Mouse (Mus musculus) cerebellum, postnatal 14 days (tissue): Measurements from ENCODE around the gene Aes.
A peak's percentile ranks its signal among the peaks of the same experiment; 100 is the strongest.

Source experiments
- DNase-seq, 2 experiments: peaks; one replicate each; pipeline ENCODE4 v3.0.0; 2021; ENCODE audit warnings: mixed read lengths in 2 of 2

Gene Aes

GRCm38 (mm10) chr10:81559163-81559626, at the start of gene Aes:
TSS of gene Aes (plus strand) at chr10:81559488.
- DNase-seq, result peak; percentile 85 to 89

GRCm38 (mm10) chr10:81510246-81510810, 49.0 kb upstream of the Aes start:
- DNase-seq, result no peak

GRCm38 (mm10) chr10:81513798-81514197, 45.5 kb upstream of the Aes start:
- no peak for DNase-seq

- no peak for DNase-seq
Measured at GRCm38 (mm10) chr10:81517227-81517626, 42.1 kb upstream of the Aes start.

- DNase-seq, result peak; percentile 77 to 89
Measured at GRCm38 (mm10) chr10:81518546-81518945, 40.7 kb upstream of the Aes start.

- DNase-seq, result no peak
Measured at GRCm38 (mm10) chr10:81519227-81519977, 39.9 kb upstream of the Aes start.

- no peak for DNase-seq
Measured at GRCm38 (mm10) chr10:81519978-81520365, 39.3 kb upstream of the Aes start.

- DNase-seq, result no peak
Measured at GRCm38 (mm10) chr10:81523142-81523541, 36.1 kb upstream of the Aes start.

GRCm38 (mm10) chr10:81523570-81523969, 35.7 kb upstream of the Aes start:
- DNase-seq, result no peak

- DNase-seq, result no peak
Measured at GRCm38 (mm10) chr10:81524051-81524605, 35.2 kb upstream of the Aes start, which contains the start of gene Gna15. TSS of gene Gna15 (minus strand) at chr10:81524225.

GRCm38 (mm10) chr10:81525017-81525694, 34.1 kb upstream of the Aes start:
- DNase-seq, result no peak

GRCm38 (mm10) chr10:81526779-81527178, 32.5 kb upstream of the Aes start:
- peak; percentile 73 to 83 for DNase-seq

GRCm38 (mm10) chr10:81534826-81535225, 24.5 kb upstream of the Aes start:
- no peak for DNase-seq

GRCm38 (mm10) chr10:81536734-81537133, 22.6 kb upstream of the Aes start:
- peak; percentile 53 to 78 for DNase-seq

- DNase-seq, result no peak
Measured at GRCm38 (mm10) chr10:81537429-81537828, 21.9 kb upstream of the Aes start.

- DNase-seq, result no peak
Measured at GRCm38 (mm10) chr10:81538321-81539048, 20.8 kb upstream of the Aes start.

GRCm38 (mm10) chr10:81541363-81541762, 17.9 kb upstream of the Aes start:
- DNase-seq, result no peak

GRCm38 (mm10) chr10:81541803-81542202, 17.5 kb upstream of the Aes start:
- no peak for DNase-seq

GRCm38 (mm10) chr10:81542727-81543460, 16.4 kb upstream of the Aes start:
- DNase-seq, result no peak

GRCm38 (mm10) chr10:81543633-81544032, 15.7 kb upstream of the Aes start:
- DNase-seq, result peak in 1 of 2 experiments; percentile 49

- no peak for DNase-seq
Measured at GRCm38 (mm10) chr10:81544296-81545160, 14.8 kb upstream of the Aes start.
